Mouse (Mus musculus): ENCODE data around the gene Asb2.

DNA sequence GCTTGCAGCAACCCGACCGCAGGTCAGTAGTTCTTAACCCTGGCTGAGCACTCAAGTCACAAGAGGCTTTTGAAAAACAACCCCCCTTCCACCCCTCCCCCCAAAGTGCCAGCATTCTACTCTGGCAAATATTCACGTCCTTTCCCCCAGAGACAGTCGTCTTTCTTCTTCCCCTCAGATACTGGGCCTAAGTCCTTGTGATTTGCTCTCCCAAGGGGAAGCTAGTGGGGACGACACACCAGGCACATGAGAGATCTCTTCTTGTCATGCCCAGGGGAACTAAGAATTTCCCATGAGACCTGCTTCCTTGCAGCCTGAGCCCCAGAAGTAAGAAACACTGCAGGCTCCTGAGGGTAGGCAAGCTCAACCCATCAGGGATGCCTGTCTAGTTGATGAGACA is 8.4 kb downstream of the Asb2 start:
- no peak for TF ChIP-seq CTCF (IDR thresholded peaks at IDR 0.05; ENCODE audit: extremely low read depth, insufficient read depth, low read length)
- TF ChIP-seq POLR2A (IDR thresholded peaks at IDR 0.05; ENCODE audit: extremely low read depth, insufficient read depth, low read length): no peak

All from cortical plate, adult 2 months (tissue).